Mouse (Mus musculus) midbrain, embryonic 11.5 days (tissue): ENCODE data around the gene Ctnnd2. TPM values are rescaled to one million over a fixed set of nuclear protein-coding genes. Genes with fewer than 3 reads are reported as not detected.

Experiments
- ATAC-seq: fragments of 200-750 bp; cut with Nextera tagmentation; 2 replicates; pipeline ENCODE4 v1.8.0; 2017; ENCODE audit warnings: moderate TSS enrichment, moderate library complexity; ENCODE audit not compliant: low FRiP score
- DNase-seq: peaks from one replicate; pipeline ENCODE4 v3.0.0; 2015; ENCODE audit warnings: low spot score; ENCODE audit errors: missing footprints
- H3K27ac ChIP-seq: fragments of 300-500 bp; sonication (generic); 2 replicates; pipeline ENCODE4 v1.5.1; 2014; ENCODE audit warnings: low read depth, low read length
- H3K27me3 ChIP-seq: fragments of 300-500 bp; sonication (generic); 2 replicates; pipeline ENCODE4 v1.6.1; 2014; ENCODE audit warnings: mild to moderate bottlenecking, low read length, moderate library complexity, mixed read lengths; ENCODE audit not compliant: control insufficient read depth, insufficient read depth
- H3K36me3 ChIP-seq: fragments of 300-500 bp; sonication (generic); 2 replicates; pipeline ENCODE4 v1.6.1; 2014; ENCODE audit warnings: mild to moderate bottlenecking, low read length, moderate library complexity, mixed read lengths; ENCODE audit not compliant: control insufficient read depth, insufficient read depth
- H3K4me1 ChIP-seq: fragments of 300-500 bp; sonication (generic); 2 replicates; pipeline ENCODE4 v1.6.1; 2014; ENCODE audit warnings: low read length; ENCODE audit not compliant: control insufficient read depth, insufficient read depth
- H3K4me2 ChIP-seq: fragments of 300-500 bp; sonication (generic); 2 replicates; pipeline ENCODE4 v1.6.1; 2014; ENCODE audit warnings: mild to moderate bottlenecking, moderate library complexity
- H3K4me3 ChIP-seq: fragments of 300-500 bp; sonication (generic); 2 replicates; pipeline ENCODE4 v1.5.1; 2014; ENCODE audit warnings: low read depth, low read length
- H3K9ac ChIP-seq: fragments of 300-500 bp; sonication (generic); 2 replicates; pipeline ENCODE4 v1.6.1; 2014; ENCODE audit warnings: low read length
- H3K9me3 ChIP-seq: fragments of 300-500 bp; sonication (generic); 2 replicates; pipeline ENCODE4 v1.6.1; 2016; ENCODE audit warnings: low read length; ENCODE audit not compliant: control insufficient read depth
- WGBS: fragments of 180-500 bp; shearing (Covaris S2); extraction: QIAGEN DNeasy Blood & Tissue Kit; methylation state at CpG from one replicate; pipeline ENCODE4 v1.1.7; 2014; 5-methylcytosine and 5-hydroxymethylcytosine counted together
- polyA plus RNA-seq: library from polyadenylated mRNA; unstranded; fragments of >200 nt; fragmentation: Nextera tagmentation; extraction: Ambion mirVana; gene quantifications from 2 replicates; pipeline ENCODE4 v1.2.1, GENCODE M21; 2014

The Ctnnd2 gene
- polyA plus RNA-seq, 1 experiment from 2014 or later, result 19.7 TPM

- DNase-seq (no peak), ATAC-seq (no peak)
- no peaks in the 10 kb centered on the region for H3K4me1 ChIP-seq
- 83% methylated on average over 4 of the region's 4 CpGs for WGBS
- no peaks in the 10 kb centered on the region for H3K36me3 ChIP-seq
- no peak overlapping the region for H3K4me2 ChIP-seq
- no peak overlapping the region for H3K4me3 ChIP-seq
- no peak overlapping the region for H3K27ac ChIP-seq
- no peaks in the 10 kb centered on the region for H3K9me3 ChIP-seq
- no peak overlapping the region for H3K9ac ChIP-seq
- no peaks in the 10 kb centered on the region for H3K27me3 ChIP-seq
Measured at GRCm38 (mm10) chr15:30276691-30277090, 104.3 kb downstream of the Ctnnd2 start.

- no peak overlapping the region for H3K27ac ChIP-seq
- H3K4me1 ChIP-seq, result no peaks in the 10 kb centered on the region
- 83% methylated on average over 4 of the region's 4 CpGs for WGBS
- H3K4me3 ChIP-seq, result no peak overlapping the region
- no peaks in the 10 kb centered on the region for H3K9me3 ChIP-seq
- no peaks in the 10 kb centered on the region for H3K27me3 ChIP-seq
- no peaks in the 10 kb centered on the region for H3K36me3 ChIP-seq
- H3K9ac ChIP-seq, result no peak overlapping the region
- no peak overlapping the region for H3K4me2 ChIP-seq
- ATAC-seq, result peak; percentile 55; the same call in 1 of the 2 replicates
- DNase-seq, result no peak
Measured at GRCm38 (mm10) chr15:30278610-30279009, 106.2 kb downstream of the Ctnnd2 start.

DNA sequence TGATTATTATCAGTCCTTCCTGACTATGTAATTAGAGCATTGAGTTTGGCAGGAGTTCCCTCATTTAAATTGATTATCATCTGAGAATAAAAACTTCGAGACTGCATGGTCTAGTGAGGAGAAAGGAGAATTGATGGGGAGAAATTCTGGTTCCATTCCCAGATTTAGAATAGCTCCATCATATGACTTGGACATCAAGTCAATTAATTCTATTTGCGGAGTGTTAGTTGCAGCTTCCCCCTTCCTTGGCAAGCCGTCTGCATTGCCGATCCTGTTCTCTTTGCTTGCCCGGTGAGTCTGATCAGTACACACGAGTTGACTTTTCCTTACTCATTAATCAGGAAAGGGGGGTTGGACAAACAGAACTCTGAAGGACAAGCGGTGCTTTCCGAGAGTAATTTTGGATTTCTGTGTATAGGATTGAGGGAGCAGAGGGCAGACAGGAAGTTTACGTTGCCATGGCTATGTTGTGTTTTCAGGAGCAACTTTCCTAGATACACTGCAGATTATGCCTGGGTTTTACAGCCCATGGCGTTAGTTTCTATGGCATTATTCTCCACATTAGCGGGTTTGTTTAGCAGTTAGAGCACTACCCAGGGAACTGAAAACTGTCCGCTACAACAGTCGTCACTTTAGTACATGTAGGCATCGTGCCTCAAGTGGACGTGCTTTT lies 113.3 kb downstream of the Ctnnd2 start:
- ATAC-seq (no peak), DNase-seq (no peak)
- Histone ChIP-seq H3K36me3 (no peaks in the 10 kb centered on the region), H3K27me3 (no peaks in the 10 kb centered on the region), H3K27ac (no peak overlapping the region), H3K4me2 (no peak overlapping the region), H3K9ac (no peak overlapping the region), H3K4me3 (no peak overlapping the region), H3K4me1 (no peaks in the 10 kb centered on the region), H3K9me3 (no peaks in the 10 kb centered on the region)
- 89% methylated on average over 15 of the region's 15 CpGs for WGBS

DNA sequence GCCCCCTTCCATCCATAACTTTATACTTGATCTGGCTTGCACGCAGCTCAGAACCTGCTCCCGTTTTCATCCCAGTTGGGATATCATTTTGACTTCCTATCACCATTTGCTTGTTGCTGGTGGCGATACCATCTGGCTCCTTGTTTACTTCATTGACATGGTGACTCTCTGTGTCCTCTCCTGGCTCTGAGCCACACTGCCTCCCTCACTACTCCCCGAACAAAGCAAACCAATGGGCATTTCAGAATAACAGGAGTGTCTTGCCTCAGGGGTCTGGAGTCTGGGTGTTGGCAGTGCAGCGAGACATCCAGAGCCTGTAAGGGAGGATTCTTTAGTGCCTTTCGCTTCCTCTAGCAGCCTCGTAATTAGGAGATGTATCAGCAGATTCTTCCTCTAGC lies 113.9 kb downstream of the Ctnnd2 start:
- H3K4me2 ChIP-seq, result no peak overlapping the region
- no peak overlapping the region for H3K9ac ChIP-seq
- no peak for DNase-seq
- H3K27me3 ChIP-seq, result no peaks in the 10 kb centered on the region
- H3K9me3 ChIP-seq, result no peaks in the 10 kb centered on the region
- H3K4me3 ChIP-seq, result no peak overlapping the region
- H3K36me3 ChIP-seq, result no peaks in the 10 kb centered on the region
- ATAC-seq, result no peak
- H3K4me1 ChIP-seq, result no peaks in the 10 kb centered on the region
- H3K27ac ChIP-seq, result no peak overlapping the region
- 94% methylated on average over 7 of the region's 7 CpGs for WGBS

DNA sequence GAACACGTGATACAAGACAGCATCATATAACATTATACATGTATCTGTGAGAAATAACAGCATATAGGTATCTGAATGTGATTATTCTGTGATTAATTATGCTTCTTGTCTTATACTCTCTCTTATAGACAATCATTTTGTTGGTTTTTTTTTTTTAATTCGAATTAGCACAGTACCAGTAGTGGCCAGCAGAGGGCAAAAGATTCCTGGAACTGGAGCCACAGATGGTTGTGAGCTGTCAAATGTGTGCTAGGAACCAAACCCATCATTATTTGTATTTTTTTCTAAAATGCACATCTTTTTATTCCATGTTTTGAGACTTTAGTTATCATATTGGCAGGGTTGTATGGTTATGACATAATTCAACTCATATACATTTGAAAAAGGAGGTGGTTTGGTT lies 130.4 kb downstream of the Ctnnd2 start:
- H3K27ac ChIP-seq, result no peak overlapping the region
- WGBS, result 72% methylated on average over 2 of the region's 2 CpGs
- no peak overlapping the region for H3K4me2 ChIP-seq
- H3K36me3 ChIP-seq, result no peaks in the 10 kb centered on the region
- no peaks in the 10 kb centered on the region for H3K27me3 ChIP-seq
- no peak overlapping the region for H3K4me3 ChIP-seq
- ATAC-seq (no peak), DNase-seq (no peak)
- no peak overlapping the region for H3K9ac ChIP-seq
- H3K9me3 ChIP-seq, result no peaks in the 10 kb centered on the region; the same call in 1 of the 2 replicates
- H3K4me1 ChIP-seq, result no peaks in the 10 kb centered on the region

- H3K4me3 ChIP-seq, result no peak overlapping the region
- no peaks in the 10 kb centered on the region for H3K4me1 ChIP-seq
- no peaks in the 10 kb centered on the region for H3K27me3 ChIP-seq
- no peak for ATAC-seq
- no peak for DNase-seq
- no peak overlapping the region for H3K27ac ChIP-seq
- H3K36me3 ChIP-seq, result no peaks in the 10 kb centered on the region
- H3K9ac ChIP-seq, result no peak overlapping the region
- no peak overlapping the region for H3K4me2 ChIP-seq
- no peaks in the 10 kb centered on the region; the same call in 1 of the 2 replicates for H3K9me3 ChIP-seq
- WGBS, result 85% methylated on average over 7 of the region's 7 CpGs
Measured at GRCm38 (mm10) chr15:30306437-30306836, 134.0 kb downstream of the Ctnnd2 start.

GRCm38 (mm10) chr15:30322543-30322942 lies 150.2 kb downstream of the Ctnnd2 start:
- no peaks in the 10 kb centered on the region for H3K36me3 ChIP-seq
- H3K9me3 ChIP-seq, result peaks cover 2% of the 10 kb centered on the region; the same call in 1 of the 2 replicates
- DNase-seq (no peak), ATAC-seq (no peak)
- no peak overlapping the region for H3K4me3 ChIP-seq
- H3K9ac ChIP-seq, result no peak overlapping the region
- H3K4me2 ChIP-seq, result no peak overlapping the region
- no peak overlapping the region for H3K27ac ChIP-seq
- WGBS, result 86% methylated on average over 2 of the region's 2 CpGs
- no peaks in the 10 kb centered on the region for H3K27me3 ChIP-seq
- H3K4me1 ChIP-seq, result no peaks in the 10 kb centered on the region

- Histone ChIP-seq H3K9me3 (no peaks in the 10 kb centered on the region), H3K9ac (no peak overlapping the region), H3K4me1 (no peaks in the 10 kb centered on the region), H3K27me3 (no peaks in the 10 kb centered on the region), H3K4me3 (no peak overlapping the region), H3K27ac (no peak overlapping the region), H3K4me2 (no peak overlapping the region), H3K36me3 (no peaks in the 10 kb centered on the region)
- ATAC-seq (no peak), DNase-seq (no peak)
- WGBS, result 83% methylated on average over 2 of the region's 2 CpGs
Measured at GRCm38 (mm10) chr15:30333336-30334310, 161.2 kb downstream of the Ctnnd2 start.

- Histone ChIP-seq H3K4me2 (no peak overlapping the region), H3K4me1 (no peaks in the 10 kb centered on the region), H3K36me3 (no peaks in the 10 kb centered on the region), H3K9ac (no peak overlapping the region), H3K9me3 (no peaks in the 10 kb centered on the region), H3K4me3 (no peak overlapping the region), H3K27me3 (no peaks in the 10 kb centered on the region), H3K27ac (no peak overlapping the region)
- WGBS, result 87% methylated on average over 6 of the region's 6 CpGs
- ATAC-seq (no peak), DNase-seq (no peak)
Measured at GRCm38 (mm10) chr15:30338585-30339197, 166.3 kb downstream of the Ctnnd2 start.
